Mouse (Mus musculus) cerebellum, postnatal 4 days (tissue): ENCODE measurements at regions not wholly inside any gene's neighbourhood (a gene's known extent, or its start where the extent isn't known, plus 50 kb on each side); places are given as distances from the start of the nearest gene placed in this dataset.

Experiments
- DNase-seq, 2 experiments: peaks; one replicate each; pipeline ENCODE4 v3.0.0; 2022; ENCODE audit warnings: low spot score in 2 of 2, mixed read lengths in 1 of 2

GRCm38 (mm10) chr11:43952151-43952550 lies 51.1 kb upstream of the Adra1b start:
- DNase-seq = no peak

- DNase-seq = no peak
Measured at GRCm38 (mm10) chr11:43958241-43958975, 57.4 kb upstream of the Adra1b start.

GRCm38 (mm10) chr11:43958976-43959315 lies 57.9 kb upstream of the Adra1b start:
- no peak for DNase-seq

GRCm38 (mm10) chr11:43960348-43961105 lies 59.5 kb upstream of the Adra1b start:
- DNase-seq = no peak

GRCm38 (mm10) chr11:43961398-43962070 lies 60.5 kb upstream of the Adra1b start:
- DNase-seq = no peak

- no peak for DNase-seq
Measured at GRCm38 (mm10) chr11:43967764-43968163, 66.8 kb upstream of the Adra1b start.

- DNase-seq = no peak
Measured at GRCm38 (mm10) chr11:43971886-43972285, 70.9 kb upstream of the Adra1b start.

- DNase-seq = no peak
Measured at GRCm38 (mm10) chr11:43976024-43976423, 75.0 kb upstream of the Adra1b start.

GRCm38 (mm10) chr11:43979406-43979805 lies 78.4 kb upstream of the Adra1b start:
- DNase-seq = no peak

GRCm38 (mm10) chr11:43980444-43980843 lies 79.4 kb upstream of the Adra1b start:
- DNase-seq = no peak

- peak in 1 of 2 experiments; percentile 6 for DNase-seq
Measured at GRCm38 (mm10) chr11:43989911-43990430, 89.0 kb upstream of the Adra1b start.

GRCm38 (mm10) chr11:43992011-43992471 lies 91.0 kb upstream of the Adra1b start:
- DNase-seq = no peak

- no peak for DNase-seq
Measured at GRCm38 (mm10) chr11:43998046-43998725, 97.2 kb upstream of the Adra1b start.

- DNase-seq = no peak
Measured at GRCm38 (mm10) chr11:44000056-44000455, 99.0 kb upstream of the Adra1b start.

- DNase-seq = no peak
Measured at GRCm38 (mm10) chr11:44001843-44002589, 101.0 kb upstream of the Adra1b start.

GRCm38 (mm10) chr11:44002716-44003522 lies 101.9 kb upstream of the Adra1b start:
- DNase-seq = peak in 1 of 2 experiments; percentile 53

GRCm38 (mm10) chr11:44007526-44008040 lies 106.6 kb upstream of the Adra1b start:
- DNase-seq = no peak

GRCm38 (mm10) chr11:44012314-44012713 lies 111.3 kb upstream of the Adra1b start:
- DNase-seq = no peak

- no peak for DNase-seq
Measured at GRCm38 (mm10) chr11:44013841-44014240, 112.8 kb upstream of the Adra1b start.

- DNase-seq = no peak
Measured at GRCm38 (mm10) chr11:44021638-44022037, 120.6 kb upstream of the Adra1b start.
